Mouse (Mus musculus): ENCODE data around the gene Gpr146.

Gene Gpr146

DNA sequence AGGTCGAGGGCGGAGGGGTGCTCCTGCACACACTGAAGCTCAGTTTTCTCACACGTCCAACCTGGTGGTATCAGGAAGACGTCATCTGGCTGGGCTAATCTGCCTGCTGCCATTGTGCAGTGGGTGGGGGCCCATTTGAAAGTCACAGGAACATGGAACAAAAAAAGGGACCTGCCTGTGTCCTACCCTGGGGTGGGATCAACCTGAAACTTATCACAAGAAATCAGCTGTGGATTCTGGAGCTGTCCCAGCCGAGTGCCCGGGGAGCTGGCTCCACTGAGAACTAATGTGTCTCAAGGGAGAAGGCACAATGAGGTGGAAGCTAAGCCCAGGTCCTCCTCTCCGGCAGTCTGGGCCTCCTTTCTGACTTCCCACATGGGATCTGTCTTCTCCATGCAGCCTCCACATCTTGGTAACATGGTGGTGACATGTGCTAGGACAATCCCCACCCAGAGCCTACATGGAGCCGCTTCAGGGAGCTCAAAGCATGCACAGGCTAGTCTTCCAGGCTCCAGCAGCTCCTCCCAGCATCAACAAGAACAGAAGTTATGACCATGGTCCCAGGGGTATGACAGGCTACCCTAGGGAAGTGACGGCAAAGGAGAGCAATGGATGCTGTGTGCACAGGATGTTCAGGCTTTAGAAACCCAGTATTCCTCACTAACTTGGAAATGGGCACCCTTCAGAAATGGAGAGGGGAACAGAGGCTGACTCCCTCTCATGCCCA lies 56.5 kb downstream of the Gpr146 start:
- DNase-seq = no peak

DNA sequence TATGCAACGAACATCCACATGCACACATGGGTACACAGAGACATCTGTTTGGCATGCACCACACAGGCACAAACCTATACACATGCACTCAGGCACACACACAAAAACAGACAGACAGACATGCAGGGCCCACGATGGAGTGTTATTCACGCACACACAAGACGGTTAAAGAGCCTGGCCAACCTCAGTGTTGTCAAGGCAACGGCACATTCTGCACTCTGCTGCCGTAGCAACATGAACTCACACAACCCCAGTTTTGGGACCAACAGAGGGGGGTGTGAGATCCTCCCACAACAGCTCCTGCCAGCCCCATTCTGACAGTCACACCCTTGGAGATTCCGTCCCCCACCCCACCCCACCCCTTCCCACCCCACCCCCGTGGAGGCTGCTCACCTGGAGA lies 57.4 kb downstream of the Gpr146 start:
- peak; percentile 23 for DNase-seq

DNA sequence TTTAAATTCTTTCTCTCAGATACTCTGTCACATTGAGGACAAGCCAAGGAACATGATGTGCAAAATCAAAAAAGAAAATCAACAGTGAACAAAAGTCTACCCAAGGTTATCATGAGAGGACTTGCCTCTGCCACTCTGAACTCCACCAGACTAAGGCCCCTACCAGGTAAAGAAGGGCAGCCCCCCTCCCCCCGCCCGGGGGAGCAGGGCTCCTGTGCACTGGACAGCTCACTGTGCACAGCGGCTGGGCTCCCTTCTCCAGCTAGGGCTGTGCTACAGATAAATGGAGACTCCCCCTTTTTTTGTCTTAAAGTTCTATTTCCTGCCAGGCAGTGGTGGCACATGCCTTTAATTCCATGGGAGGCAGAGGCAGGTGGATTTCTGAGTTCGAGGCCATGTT lies 60.3 kb downstream of the Gpr146 start:
- DNase-seq = no peak

DNA sequence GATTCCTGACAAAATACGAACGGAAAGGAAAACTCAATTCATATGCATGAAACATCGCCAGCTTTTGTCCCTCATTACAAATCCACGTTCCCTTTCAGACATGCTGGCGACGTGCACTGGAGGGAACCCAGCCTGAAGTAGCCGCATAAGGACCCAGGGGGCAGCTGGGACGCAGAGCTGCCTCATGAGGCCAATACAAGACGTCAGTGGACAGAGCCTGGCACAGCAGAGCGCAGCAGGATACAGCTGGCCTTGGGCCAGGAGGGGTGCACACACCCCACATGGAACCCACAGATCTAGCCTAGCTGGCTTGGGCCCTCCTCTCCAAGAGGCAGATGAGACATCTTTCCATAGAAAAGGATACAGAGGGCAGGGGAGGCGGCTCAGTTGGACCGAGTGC lies 60.9 kb downstream of the Gpr146 start:
- DNase-seq = no peak

DNA sequence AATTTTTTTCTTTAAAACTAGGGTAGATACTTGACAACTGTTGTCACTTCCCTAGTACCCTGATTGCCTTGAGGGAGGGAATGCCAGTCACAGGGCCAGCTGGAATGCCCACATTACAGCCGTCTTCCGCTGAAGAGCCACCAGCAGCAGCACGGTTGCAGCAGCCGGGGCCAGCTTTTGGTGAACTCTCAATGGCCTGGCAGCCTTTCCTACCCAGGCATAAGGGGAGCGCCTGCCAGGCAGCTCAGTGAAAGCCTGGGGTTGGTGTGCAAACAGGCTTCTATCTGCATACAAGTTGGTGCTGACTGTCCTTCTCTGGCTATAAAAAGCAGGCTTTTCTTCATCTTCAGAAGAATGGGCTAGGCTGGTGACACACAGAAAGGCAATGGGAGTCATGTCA lies 63.0 kb downstream of the Gpr146 start:
- no peak for DNase-seq

DNA sequence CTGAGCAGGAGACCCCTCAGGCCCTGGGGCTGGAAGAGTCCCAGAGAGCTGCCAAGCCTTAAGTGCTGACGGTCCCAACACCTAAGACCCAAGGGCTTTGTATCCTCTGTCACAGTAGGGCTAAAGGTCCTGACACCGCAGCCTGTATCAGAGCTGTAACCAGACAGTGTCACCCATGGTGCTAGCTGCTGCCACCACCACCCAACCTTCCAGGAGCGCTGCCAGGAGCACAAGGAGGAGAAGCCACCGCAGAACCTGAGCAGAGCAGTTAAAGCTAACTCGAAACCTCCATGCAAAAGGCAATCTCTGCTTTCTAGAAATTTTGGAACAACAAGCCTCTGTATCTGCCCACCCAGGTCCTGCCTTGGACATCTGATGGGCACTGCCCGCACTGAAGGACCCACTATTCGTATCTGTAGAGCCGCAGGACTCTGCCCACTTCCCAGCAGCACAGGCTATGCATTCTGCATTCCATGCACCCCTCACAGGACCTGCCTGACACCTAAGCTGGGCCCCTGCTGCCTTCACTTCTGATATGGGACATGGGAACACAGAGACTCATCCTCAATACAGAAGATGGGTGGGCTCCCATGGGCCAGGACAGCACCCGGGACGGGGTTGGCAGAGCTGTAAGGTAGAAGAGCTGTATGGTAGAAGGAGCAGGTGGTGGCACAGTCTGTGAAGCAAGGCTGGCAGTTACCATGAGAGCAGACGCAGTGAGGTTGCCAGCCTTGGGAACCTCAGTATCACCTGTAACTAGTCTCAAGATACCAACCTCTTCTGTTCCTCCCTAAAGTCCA lies 63.6 kb downstream of the Gpr146 start:
- DNase-seq = no peak

DNA sequence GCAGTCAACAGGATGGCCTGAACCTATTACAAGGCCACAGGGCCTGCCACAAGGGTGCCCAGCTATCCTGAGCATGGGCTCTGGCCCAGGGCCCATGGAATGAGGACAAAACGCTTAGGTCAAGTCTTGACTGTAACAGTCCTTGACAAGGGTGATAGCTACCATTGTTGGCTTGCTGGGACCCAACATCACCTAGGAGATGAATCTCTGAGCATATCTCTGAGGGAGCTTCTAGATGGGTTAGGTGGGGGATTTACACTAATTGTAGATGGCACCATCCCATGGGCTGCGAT lies 64.2 kb downstream of the Gpr146 start:
- DNase-seq = no peak

DNA sequence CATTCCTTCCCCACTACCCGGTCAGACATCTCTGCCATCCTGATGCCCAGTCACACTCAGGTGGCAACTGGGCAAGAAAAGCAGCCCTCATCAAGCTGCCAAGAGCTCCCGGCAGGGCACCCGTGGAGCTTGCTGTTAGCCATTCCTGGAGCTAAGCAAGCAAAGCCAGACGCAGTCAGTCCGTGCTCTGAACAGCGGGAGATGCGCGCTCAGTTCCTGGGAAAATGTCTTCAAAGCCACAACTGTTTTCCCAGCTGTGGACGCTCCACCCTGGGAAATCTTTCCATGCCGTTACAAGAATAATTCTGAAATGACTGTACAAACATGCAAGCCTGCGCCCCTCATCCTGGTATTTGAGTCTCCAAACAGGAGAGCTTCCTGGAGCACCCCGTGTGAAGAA lies 64.9 kb downstream of the Gpr146 start:
- DNase-seq = no peak

DNA sequence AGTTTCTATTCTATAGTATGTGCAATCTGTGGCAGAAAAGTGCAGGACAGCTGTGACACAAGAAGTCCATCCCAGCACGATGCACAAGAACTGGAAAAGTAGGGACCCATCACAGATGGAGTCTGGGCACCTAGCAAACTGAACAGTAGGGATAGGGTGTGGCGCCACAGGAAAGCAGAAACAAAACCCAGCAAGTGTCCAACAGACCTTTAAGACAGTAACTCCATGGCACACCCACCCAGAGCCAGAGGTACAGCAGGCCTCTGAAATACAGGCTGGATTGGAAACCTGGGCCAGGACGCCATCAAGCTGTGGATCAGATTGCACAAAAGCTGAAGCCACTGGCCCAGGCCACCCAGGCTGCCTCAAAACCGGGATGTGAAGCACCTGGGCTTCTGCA lies 65.5 kb downstream of the Gpr146 start:
- no peak for DNase-seq

DNA sequence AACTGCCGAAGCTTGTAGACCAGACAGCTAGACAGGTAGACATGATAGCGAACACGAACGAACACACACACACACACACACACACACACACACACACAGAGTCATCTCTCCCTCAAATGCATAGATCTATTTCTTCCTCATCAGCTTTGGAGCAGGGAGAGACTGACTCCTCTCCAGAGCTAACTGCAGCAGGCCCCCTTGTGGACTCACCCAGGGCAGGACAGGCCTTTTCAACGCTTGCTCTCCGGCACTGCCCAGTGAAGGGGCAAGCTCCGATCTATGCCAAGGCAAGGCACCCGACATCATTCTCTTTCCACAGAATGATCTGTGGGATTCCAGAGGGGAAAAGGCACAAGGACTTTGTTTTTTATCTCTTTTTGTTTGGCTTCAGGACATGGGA lies 67.8 kb downstream of the Gpr146 start:
- peak; percentile 34 for DNase-seq

Measured in lung, postnatal 36 days (tissue).